ENCODE assay signal across 22 mouse cellular contexts in the genomic region with DNA sequence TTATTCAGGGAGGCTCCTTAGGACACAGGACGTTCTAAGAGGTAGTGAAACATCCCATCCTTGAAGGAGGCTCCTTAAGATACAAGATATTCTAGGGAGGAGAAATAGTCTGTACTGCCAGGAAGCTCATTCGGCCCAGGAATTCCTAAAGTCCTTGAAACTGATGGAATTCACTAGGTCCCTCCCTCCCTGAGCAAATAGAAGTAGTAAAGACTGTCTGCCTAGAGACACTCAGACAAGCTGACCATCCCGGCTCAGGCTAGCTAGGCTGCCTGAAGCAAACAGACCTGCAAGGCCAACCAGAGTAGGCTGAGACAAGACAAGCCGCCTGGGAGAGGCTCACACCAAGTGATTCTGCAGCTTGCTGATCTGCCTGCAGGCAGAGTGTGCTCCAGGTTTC. TPM values are rescaled to one million over a fixed set of nuclear protein-coding genes. Genes with fewer than 3 reads are reported as not detected.
DNase-seq lines count a peak whose midpoint lies in the region; ATAC-seq and TF ChIP-seq lines count a peak whose summit lies in the region.
"Had no signal": no experiment of that assay in that cellular context is flagged by ENCODE, and none has a peak within 500 bp of the region (broad histone marks: within the 10 kb centered on the region; RNA-seq: fewer than 3 reads in every experiment).

No protein-coding gene starts in this region.

- no peaks in the 10 kb centered on the region for H3K27me3 ChIP-seq in lung, embryonic 14.5 days (ENCODE audit: insufficient read depth, low read length)
- H3K27me3 ChIP-seq in intestine, embryonic 16.5 days (replicated peaks; ENCODE audit: control insufficient read depth, insufficient read depth, low read length) = no peaks in the 10 kb centered on the region
- H3K27me3 ChIP-seq: CH12.LX; embryonic facial prominence, embryonic 13.5 days; forebrain, embryonic 12.5 days; heart, embryonic 13.5 days; hindbrain, embryonic 12.5 days; Patski had no signal

- no peak for ATAC-seq in lung, embryonic 14.5 days (ENCODE audit: insufficient read depth)
- ATAC-seq in intestine, embryonic 16.5 days = no peak
- ATAC-seq: forebrain, postnatal 0 days; Patski had no signal

- H3K27ac ChIP-seq in lung, embryonic 14.5 days (ENCODE audit: low read depth) = no peak overlapping the region
- 0 out of 2 replicates have a peak overlapping the region, but pooled peaks have one; percentile 33 for H3K27ac ChIP-seq in intestine, embryonic 16.5 days (ENCODE audit: low read length)
- H3K27ac ChIP-seq: embryonic facial prominence, embryonic 13.5 days; forebrain, embryonic 12.5 days; heart, embryonic 13.5 days; hindbrain, embryonic 12.5 days had no signal

- H3K9ac ChIP-seq in lung, embryonic 14.5 days = no peak overlapping the region
- H3K9ac ChIP-seq in intestine, embryonic 16.5 days (ENCODE audit: low read depth, low read length) = no peak overlapping the region
- H3K9ac ChIP-seq: embryonic facial prominence, embryonic 13.5 days; forebrain, embryonic 12.5 days; forebrain, postnatal 0 days; heart, embryonic 13.5 days; hindbrain, embryonic 12.5 days had no signal

- no peaks in the 10 kb centered on the region for H3K9me3 ChIP-seq in lung, embryonic 14.5 days (ENCODE audit: low read depth, low read length)
- H3K9me3 ChIP-seq in intestine, embryonic 16.5 days (ENCODE audit: control insufficient read depth, low read length) = no peaks in the 10 kb centered on the region
- H3K9me3 ChIP-seq: forebrain, embryonic 12.5 days; heart, embryonic 13.5 days; hindbrain, embryonic 12.5 days had no signal

- H3K4me3 ChIP-seq in lung, embryonic 14.5 days (ENCODE audit: low read depth, low read length) = no peak overlapping the region
- no peak overlapping the region for H3K4me3 ChIP-seq in lung, adult 2 months (replicated peaks; ENCODE audit: extremely low read depth, low read depth, low read length)
- no peak overlapping the region for H3K4me3 ChIP-seq in intestine, embryonic 16.5 days (ENCODE audit: low read length)
- H3K4me3 ChIP-seq: embryonic facial prominence, embryonic 13.5 days; forebrain, embryonic 12.5 days; heart, embryonic 13.5 days; hindbrain, embryonic 12.5 days had no signal

- no peak for TF ChIP-seq CTCF in lung, embryonic 14.5 days (IDR thresholded peaks at IDR 0.05; ENCODE audit: low read depth)
- no peak for TF ChIP-seq CTCF in lung, adult 2 months (IDR thresholded peaks at IDR 0.05; ENCODE audit: insufficient read depth, low read length)

- no peak overlapping the region for H3K4me2 ChIP-seq in lung, embryonic 14.5 days
- H3K4me2 ChIP-seq in intestine, embryonic 16.5 days (ENCODE audit: low read depth, low read length) = no peak overlapping the region
- H3K4me2 ChIP-seq: embryonic facial prominence, embryonic 13.5 days; forebrain, embryonic 12.5 days; heart, embryonic 13.5 days; hindbrain, embryonic 12.5 days had no signal

- 46% methylated on average over 4 of the region's 4 CpGs for WGBS in lung, embryonic 14.5 days
- 42% methylated on average over 4 of the region's 4 CpGs for WGBS in lung, adult 2 months
- 43% methylated on average over 4 of the region's 4 CpGs for WGBS in intestine, embryonic 16.5 days

- DNase-seq in lung, embryonic 14.5 days = peak; percentile 13
- no peak for DNase-seq in lung, adult 2 months
- peak; percentile 3 for DNase-seq in right cerebral cortex, postnatal 14 days
- DNase-seq in right cerebral cortex, postnatal 25 days = no peak
- no peak for DNase-seq in layer of hippocampus, adult 9-10 months (ENCODE audit: low spot score)
- DNase-seq: adrenal gland, adult 2 months; adrenal gland, postnatal 25 days; cerebellum, adult 18-20 months; cerebellum, adult 9-11 months; cerebellum, postnatal 36 days; forebrain, postnatal 0 days; gastrocnemius, postnatal 14 days; heart, postnatal 36 days had no signal

- TF ChIP-seq POLR2A in lung, adult 2 months (IDR thresholded peaks at IDR 0.05; ENCODE audit: borderline replicate concordance, extremely low read depth, low read depth, low read length) = no peak

- no peaks in the 10 kb centered on the region for H3K4me1 ChIP-seq in lung, embryonic 14.5 days (ENCODE audit: insufficient read depth)
- no peaks in the 10 kb centered on the region for H3K4me1 ChIP-seq in lung, adult 2 months (ENCODE audit: control insufficient read depth, insufficient read depth, low read length)
- H3K4me1 ChIP-seq in intestine, embryonic 16.5 days (ENCODE audit: control insufficient read depth, insufficient read depth, low read length) = no peaks in the 10 kb centered on the region
- H3K4me1 ChIP-seq: embryonic facial prominence, embryonic 13.5 days; forebrain, embryonic 12.5 days; heart, embryonic 13.5 days; hindbrain, embryonic 12.5 days had no signal

- peaks cover 15% of the 10 kb centered on the region; the same call in 1 of the 2 replicates for H3K36me3 ChIP-seq in lung, embryonic 14.5 days (ENCODE audit: insufficient read depth)
- H3K36me3 ChIP-seq in intestine, embryonic 16.5 days (ENCODE audit: control insufficient read depth, insufficient read depth, low read length) = no peaks in the 10 kb centered on the region

RNA-seq across cellular contexts. Expression of gene Klhdc8b, which starts 8.5 kb away (rescaled TPM):
- polyA plus RNA-seq in lung, embryonic 14.5 days (2014; fragmentation: Nextera tagmentation; extraction: Ambion mirVana) = 46.4 and 46.7 TPM in 2 replicates
- 108 and 109 TPM in 2 replicates for polyA plus RNA-seq in lung, adult 2 months (2012; rRNA removed)
- 44.7 and 49.6 TPM in 2 replicates for polyA plus RNA-seq in intestine, embryonic 16.5 days (2015; fragmentation: Nextera tagmentation; extraction: Ambion mirVana)

RNA-seq across cellular contexts. Expression of gene Ccdc71, which starts 9.5 kb away (rescaled TPM):
- polyA plus RNA-seq in lung, embryonic 14.5 days (2014; fragmentation: Nextera tagmentation; extraction: Ambion mirVana) = 46.7 and 46.9 TPM in 2 replicates
- 26.8 and 27.2 TPM in 2 replicates for polyA plus RNA-seq in lung, adult 2 months (2012; rRNA removed)
- 49.2 and 53.5 TPM in 2 replicates for polyA plus RNA-seq in intestine, embryonic 16.5 days (2015; fragmentation: Nextera tagmentation; extraction: Ambion mirVana)

RNA-seq across cellular contexts. Expression of gene Lamb2, which starts 9.7 kb away (rescaled TPM):
- polyA plus RNA-seq in lung, embryonic 14.5 days (2014; fragmentation: Nextera tagmentation; extraction: Ambion mirVana) = 47.9 and 48.6 TPM in 2 replicates
- 189 and 231 TPM in 2 replicates for polyA plus RNA-seq in lung, adult 2 months (2012; rRNA removed)
- 26.6 and 33.6 TPM in 2 replicates for polyA plus RNA-seq in intestine, embryonic 16.5 days (2015; fragmentation: Nextera tagmentation; extraction: Ambion mirVana)

RNA-seq across cellular contexts. Expression of gene Usp19, which starts 20.6 kb away (rescaled TPM):
- 56.9 and 63.3 TPM in 2 replicates for polyA plus RNA-seq in lung, embryonic 14.5 days (2014; fragmentation: Nextera tagmentation; extraction: Ambion mirVana)
- 134 and 161 TPM in 2 replicates for polyA plus RNA-seq in lung, adult 2 months (2012; rRNA removed)
- 35.7 and 42.8 TPM in 2 replicates for polyA plus RNA-seq in intestine, embryonic 16.5 days (2015; fragmentation: Nextera tagmentation; extraction: Ambion mirVana)

RNA-seq across cellular contexts. Expression of gene BC048562, which starts 33.6 kb away (rescaled TPM):
- not detected in 2 replicates for polyA plus RNA-seq in lung, embryonic 14.5 days (2014; fragmentation: Nextera tagmentation; extraction: Ambion mirVana)
- polyA plus RNA-seq in lung, adult 2 months (2012; rRNA removed) = not detected in 2 replicates
- not detected in 2 replicates for polyA plus RNA-seq in intestine, embryonic 16.5 days (2015; fragmentation: Nextera tagmentation; extraction: Ambion mirVana)
- polyA plus RNA-seq: adrenal gland, adult 2 months; embryonic facial prominence, embryonic 13.5 days; forebrain, embryonic 12.5 days; forebrain, postnatal 0 days; gonadal fat pad, adult 2 months; heart, embryonic 13.5 days; heart, postnatal 0 days; hindbrain, embryonic 12.5 days; Patski had no signal

Comparison
In these comparisons a context has a peak if more than half of its experiments do, and no peak if none do; other contexts are left out.
1. DNase-seq: peak in lung, embryonic 14.5 days (single experiment) and right cerebral cortex, postnatal 14 days (single experiment); none in lung, adult 2 months (single experiment), right cerebral cortex, postnatal 25 days (single experiment) and layer of hippocampus, adult 9-10 months (single experiment).